Mouse (Mus musculus): ENCODE measurements around the gene Olfr429. TPM values are rescaled to one million over a fixed set of nuclear protein-coding genes. Genes with fewer than 3 reads are reported as not detected.
"Not testable (repeated sequence)": the region's sequence is repeated elsewhere in the genome, so short reads cannot be mapped to it uniquely, and the experiment has no call there.

Gene Olfr429
- polyA plus RNA-seq, 1 experiment from 2014 or later: not detected

DNA sequence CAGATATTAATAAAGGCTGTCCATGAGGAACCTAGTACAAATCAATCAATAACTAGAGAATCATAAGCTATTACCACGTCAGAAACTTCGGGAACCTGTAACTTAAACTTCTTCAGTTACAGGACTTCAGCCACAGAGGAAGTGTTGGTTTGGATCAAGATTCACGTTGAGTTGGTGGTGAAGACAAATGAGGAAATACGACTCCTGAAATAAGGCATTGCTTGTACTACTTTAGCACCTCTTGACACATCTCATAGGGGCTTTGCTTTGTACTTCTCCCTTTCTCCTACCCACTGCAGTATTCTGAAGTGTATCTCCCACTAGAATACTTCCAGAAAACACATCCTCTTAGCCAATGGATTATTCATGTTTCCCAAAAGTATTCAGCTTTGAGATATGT, 34.8 kb upstream of the Olfr429 start:
- WGBS: 41% methylated on average over 4 of the region's 4 CpGs
- H3K4me2 ChIP-seq; ATAC-seq (replicated peaks; ENCODE audit: low FRiP score); H3K4me3 ChIP-seq (ENCODE audit: low read depth, low read length); DNase-seq (ENCODE audit: low spot score); H3K27ac ChIP-seq (ENCODE audit: low read depth, low read length); H3K9me3 ChIP-seq (ENCODE audit: control insufficient read depth, low read length); H3K36me3 ChIP-seq (ENCODE audit: control insufficient read depth, insufficient read depth, low read length); H3K9ac ChIP-seq (ENCODE audit: low read depth, low read length); H3K27me3 ChIP-seq (replicated peaks; ENCODE audit: control insufficient read depth, insufficient read depth, low read length); H3K4me1 ChIP-seq (replicated peaks; ENCODE audit: control insufficient read depth, insufficient read depth, low read length): not testable (repeated sequence)

- Histone ChIP-seq H3K4me1 (replicated peaks; ENCODE audit: control insufficient read depth, insufficient read depth, low read length) (no peaks in the 10 kb centered on the region), H3K27ac (ENCODE audit: low read depth, low read length) (no peak overlapping the region), H3K9ac (ENCODE audit: low read depth, low read length) (no peak overlapping the region), H3K36me3 (ENCODE audit: control insufficient read depth, insufficient read depth, low read length) (no peaks in the 10 kb centered on the region), H3K27me3 (replicated peaks; ENCODE audit: control insufficient read depth, insufficient read depth, low read length) (no peaks in the 10 kb centered on the region), H3K4me2 (no peak overlapping the region), H3K9me3 (ENCODE audit: control insufficient read depth, low read length) (no peaks in the 10 kb centered on the region), H3K4me3 (ENCODE audit: low read depth, low read length) (no peak overlapping the region)
- ATAC-seq (replicated peaks; ENCODE audit: low FRiP score) (no peak; the same call in 1 of the 2 replicates), DNase-seq (ENCODE audit: low spot score) (no peak)
- WGBS: 80% methylated on average over 4 of the region's 4 CpGs
These were observed 33.6 kb upstream of the Olfr429 start for GRCm38 (mm10) chr1:174050532-174050931.

GRCm38 (mm10) chr1:174051515-174051914, 32.6 kb upstream of the Olfr429 start:
- H3K27me3 ChIP-seq (replicated peaks; ENCODE audit: control insufficient read depth, insufficient read depth, low read length): no peaks in the 10 kb centered on the region
- DNase-seq (ENCODE audit: low spot score) (no peak), ATAC-seq (replicated peaks; ENCODE audit: low FRiP score) (no peak)
- no peak overlapping the region for H3K4me3 ChIP-seq (ENCODE audit: low read depth, low read length)
- no peak overlapping the region for H3K9ac ChIP-seq (ENCODE audit: low read depth, low read length)
- H3K4me2 ChIP-seq: no peak overlapping the region
- 78% methylated on average over 4 of the region's 4 CpGs for WGBS
- H3K4me1 ChIP-seq (replicated peaks; ENCODE audit: control insufficient read depth, insufficient read depth, low read length): no peaks in the 10 kb centered on the region
- no peaks in the 10 kb centered on the region for H3K36me3 ChIP-seq (ENCODE audit: control insufficient read depth, insufficient read depth, low read length)
- no peak overlapping the region for H3K27ac ChIP-seq (ENCODE audit: low read depth, low read length)
- H3K9me3 ChIP-seq (ENCODE audit: control insufficient read depth, low read length): no peaks in the 10 kb centered on the region

GRCm38 (mm10) chr1:174051931-174052536, 32.1 kb upstream of the Olfr429 start:
- H3K9ac ChIP-seq (ENCODE audit: low read depth, low read length): no peak overlapping the region
- H3K4me3 ChIP-seq (ENCODE audit: low read depth, low read length): no peak overlapping the region
- H3K27me3 ChIP-seq (replicated peaks; ENCODE audit: control insufficient read depth, insufficient read depth, low read length): no peaks in the 10 kb centered on the region
- no peaks in the 10 kb centered on the region for H3K9me3 ChIP-seq (ENCODE audit: control insufficient read depth, low read length)
- DNase-seq (ENCODE audit: low spot score): no peak
- no peaks in the 10 kb centered on the region for H3K4me1 ChIP-seq (replicated peaks; ENCODE audit: control insufficient read depth, insufficient read depth, low read length)
- no peak overlapping the region for H3K27ac ChIP-seq (ENCODE audit: low read depth, low read length)
- 74% methylated on average over 5 of the region's 5 CpGs for WGBS
- ATAC-seq (replicated peaks; ENCODE audit: low FRiP score): no peak
- H3K36me3 ChIP-seq (ENCODE audit: control insufficient read depth, insufficient read depth, low read length): no peaks in the 10 kb centered on the region
- no peak overlapping the region for H3K4me2 ChIP-seq

GRCm38 (mm10) chr1:174052981-174053380, 31.1 kb upstream of the Olfr429 start:
- WGBS: 76% methylated on average over 3 of the region's 3 CpGs

DNA sequence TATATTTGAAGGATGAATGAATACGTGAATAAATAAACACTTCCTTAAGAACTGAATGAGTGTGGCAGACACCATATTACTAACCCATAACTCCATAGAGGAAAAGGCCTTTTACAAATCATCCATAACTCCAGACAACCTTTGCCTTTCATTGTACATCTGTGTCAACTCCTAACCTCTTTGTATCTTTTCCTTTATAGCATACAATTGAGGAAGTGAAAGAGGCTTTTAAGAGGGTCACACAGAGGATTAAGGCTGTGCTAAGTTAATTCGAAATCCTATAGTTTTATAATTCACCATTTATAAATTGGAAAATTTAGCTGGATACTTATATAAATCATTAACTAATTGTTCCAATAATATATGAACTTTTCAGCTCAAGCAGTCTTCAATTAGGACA, 28.9 kb upstream of the Olfr429 start:
- ATAC-seq (replicated peaks; ENCODE audit: low FRiP score) (no peak), DNase-seq (ENCODE audit: low spot score) (no peak)
- H3K27me3 ChIP-seq (replicated peaks; ENCODE audit: control insufficient read depth, insufficient read depth, low read length): no peaks in the 10 kb centered on the region
- no peaks in the 10 kb centered on the region for H3K4me1 ChIP-seq (replicated peaks; ENCODE audit: control insufficient read depth, insufficient read depth, low read length)
- H3K27ac ChIP-seq (ENCODE audit: low read depth, low read length): no peak overlapping the region
- no peaks in the 10 kb centered on the region for H3K9me3 ChIP-seq (ENCODE audit: control insufficient read depth, low read length)
- H3K9ac ChIP-seq (ENCODE audit: low read depth, low read length): no peak overlapping the region
- H3K4me3 ChIP-seq (ENCODE audit: low read depth, low read length): no peak overlapping the region
- H3K4me2 ChIP-seq: no peak overlapping the region
- H3K36me3 ChIP-seq (ENCODE audit: control insufficient read depth, insufficient read depth, low read length): no peaks in the 10 kb centered on the region
- 72% methylated on average over 2 of the region's 2 CpGs for WGBS

More at GRCm38 (mm10) chr1:174052981-174053380, 31.1 kb upstream of the Olfr429 start:
- Histone ChIP-seq H3K27me3 (replicated peaks; ENCODE audit: control insufficient read depth, insufficient read depth, low read length) (no peaks in the 10 kb centered on the region), H3K4me3 (ENCODE audit: low read depth, low read length) (no peak overlapping the region), H3K9me3 (ENCODE audit: control insufficient read depth, low read length) (no peaks in the 10 kb centered on the region), H3K4me1 (replicated peaks; ENCODE audit: control insufficient read depth, insufficient read depth, low read length) (no peaks in the 10 kb centered on the region), H3K4me2 (no peak overlapping the region), H3K9ac (ENCODE audit: low read depth, low read length) (no peak overlapping the region), H3K36me3 (ENCODE audit: control insufficient read depth, insufficient read depth, low read length) (no peaks in the 10 kb centered on the region), H3K27ac (ENCODE audit: low read depth, low read length) (no peak overlapping the region)
- DNase-seq (ENCODE audit: low spot score): no peak
- ATAC-seq (replicated peaks; ENCODE audit: low FRiP score): no peak

- H3K9ac ChIP-seq (ENCODE audit: low read depth, low read length): no peak within 1 kb of the TSS
- no peak within 1 kb of the TSS for H3K4me2 ChIP-seq
- H3K4me3 ChIP-seq (ENCODE audit: low read depth, low read length): no peak within 1 kb of the TSS
- no peak within 1 kb of the TSS for H3K27ac ChIP-seq (ENCODE audit: low read depth, low read length)
- ATAC-seq (replicated peaks; ENCODE audit: low FRiP score) (no peak), DNase-seq (ENCODE audit: low spot score) (no peak)
- no peaks in the 10 kb centered on the region for H3K27me3 ChIP-seq (replicated peaks; ENCODE audit: control insufficient read depth, insufficient read depth, low read length)
- 78% methylated on average over 3 of the region's 3 CpGs for WGBS
- H3K4me1 ChIP-seq (replicated peaks; ENCODE audit: control insufficient read depth, insufficient read depth, low read length): no peaks in the 10 kb centered on the region
- H3K9me3 ChIP-seq (ENCODE audit: control insufficient read depth, low read length): no peaks in the 10 kb centered on the region
- H3K36me3 ChIP-seq (ENCODE audit: control insufficient read depth, insufficient read depth, low read length): no peaks in the 10 kb centered on the region
These were observed 17.8 kb upstream of the Olfr429 start, which contains the start of gene Olfr430 for GRCm38 (mm10) chr1:174066305-174066704. Gene Olfr430 (plus strand): TSS chr1:174066605.

- no peak within 1 kb of the TSS for H3K27ac ChIP-seq (ENCODE audit: low read depth, low read length)
- H3K9ac ChIP-seq (ENCODE audit: low read depth, low read length): no peak within 1 kb of the TSS
- H3K4me3 ChIP-seq (ENCODE audit: low read depth, low read length): no peak within 1 kb of the TSS
- no peak within 1 kb of the TSS for H3K4me2 ChIP-seq
- DNase-seq (ENCODE audit: low spot score): no peak
- no peak for ATAC-seq (replicated peaks; ENCODE audit: low FRiP score)
- H3K9me3 ChIP-seq (ENCODE audit: control insufficient read depth, low read length): no peaks in the 10 kb centered on the region
- WGBS: 82% methylated on average over 1 of the region's 1 CpGs
- H3K4me1 ChIP-seq (replicated peaks; ENCODE audit: control insufficient read depth, insufficient read depth, low read length): no peaks in the 10 kb centered on the region
- H3K36me3 ChIP-seq (ENCODE audit: control insufficient read depth, insufficient read depth, low read length): no peaks in the 10 kb centered on the region
- no peaks in the 10 kb centered on the region for H3K27me3 ChIP-seq (replicated peaks; ENCODE audit: control insufficient read depth, insufficient read depth, low read length)
These were observed 12.5 kb downstream of the Olfr429 start, which contains the start of gene Olfr427 for GRCm38 (mm10) chr1:174096591-174096990. Gene Olfr427 (plus strand): TSS chr1:174096891.

GRCm38 (mm10) chr1:174103735-174104134, 19.6 kb downstream of the Olfr429 start:
- no peaks in the 10 kb centered on the region for H3K4me1 ChIP-seq (replicated peaks; ENCODE audit: control insufficient read depth, insufficient read depth, low read length)
- WGBS: 45% methylated on average over 2 of the region's 2 CpGs
- H3K9me3 ChIP-seq (ENCODE audit: control insufficient read depth, low read length): no peaks in the 10 kb centered on the region
- H3K9ac ChIP-seq (ENCODE audit: low read depth, low read length): no peak overlapping the region
- H3K4me2 ChIP-seq: no peak overlapping the region
- no peak overlapping the region for H3K27ac ChIP-seq (ENCODE audit: low read depth, low read length)
- ATAC-seq (replicated peaks; ENCODE audit: low FRiP score): no peak
- H3K36me3 ChIP-seq (ENCODE audit: control insufficient read depth, insufficient read depth, low read length): no peaks in the 10 kb centered on the region
- DNase-seq (ENCODE audit: low spot score): no peak
- H3K4me3 ChIP-seq (ENCODE audit: low read depth, low read length): no peak overlapping the region
- no peaks in the 10 kb centered on the region for H3K27me3 ChIP-seq (replicated peaks; ENCODE audit: control insufficient read depth, insufficient read depth, low read length)
